Mouse (Mus musculus): ENCODE measurements around the gene Rplp0. TPM values are rescaled to one million over a fixed set of nuclear protein-coding genes. Genes with fewer than 3 reads are reported as not detected.
"Not testable (repeated sequence)": the region's sequence is repeated elsewhere in the genome, so short reads cannot be mapped to it uniquely, and the experiment has no call there.

The Rplp0 gene
- total RNA-seq, 2 experiments from 2014 or later: 347 to 378 TPM

- DNase-seq (ENCODE audit: low spot score in 2 of 2): no peak
These were observed 8.7 kb upstream of the Rplp0 start for GRCm38 (mm10) chr5:115550482-115551005.

- no peak for DNase-seq (ENCODE audit: low spot score in 2 of 2)
These were observed 7.9 kb upstream of the Rplp0 start for GRCm38 (mm10) chr5:115551386-115551785.

- DNase-seq (ENCODE audit: low spot score in 2 of 2): no peak
These were observed 7.5 kb upstream of the Rplp0 start for GRCm38 (mm10) chr5:115551799-115552198.

- DNase-seq (ENCODE audit: low spot score in 2 of 2): no peak
These were observed 5.4 kb upstream of the Rplp0 start for GRCm38 (mm10) chr5:115553801-115554420.

- DNase-seq (ENCODE audit: low spot score in 2 of 2): no peak
These were observed 4.6 kb upstream of the Rplp0 start for GRCm38 (mm10) chr5:115554536-115555291.

GRCm38 (mm10) chr5:115556217-115556616 lies 3.0 kb upstream of the Rplp0 start:
- DNase-seq (ENCODE audit: low spot score in 2 of 2): peak; percentile 72 to 86

- no peak for DNase-seq (ENCODE audit: low spot score in 2 of 2)
These were observed 979 bp upstream of the Rplp0 start for GRCm38 (mm10) chr5:115558182-115558794.

GRCm38 (mm10) chr5:115560336-115560905 lies 1.2 kb downstream of the Rplp0 start:
- no peak for DNase-seq (ENCODE audit: low spot score in 2 of 2)

GRCm38 (mm10) chr5:115563771-115564585 lies 4.7 kb downstream of the Rplp0 start:
- no peak for DNase-seq (ENCODE audit: low spot score in 2 of 2)

- peak; percentile 75 to 77 for DNase-seq (ENCODE audit: low spot score in 2 of 2)
These were observed 5.6 kb downstream of the Rplp0 start, which contains the start of gene Gcn1l1 for GRCm38 (mm10) chr5:115564737-115565393. Gene Gcn1l1, plus strand, starts transcription at chr5:115565254.

- no peak for DNase-seq (ENCODE audit: low spot score in 2 of 2)
These were observed 6.1 kb downstream of the Rplp0 start for GRCm38 (mm10) chr5:115565403-115565802.

GRCm38 (mm10) chr5:115568681-115569080 lies 9.4 kb downstream of the Rplp0 start:
- no peak for DNase-seq (ENCODE audit: low spot score in 2 of 2)

- no peak for DNase-seq (ENCODE audit: low spot score in 2 of 2)
These were observed 10.0 kb downstream of the Rplp0 start for GRCm38 (mm10) chr5:115569308-115569707.

GRCm38 (mm10) chr5:115569721-115570120 lies 10.5 kb downstream of the Rplp0 start:
- DNase-seq (ENCODE audit: low spot score in 2 of 2): no peak

- DNase-seq (ENCODE audit: low spot score in 2 of 2): peak; percentile 34 to 71
These were observed 11.8 kb downstream of the Rplp0 start for GRCm38 (mm10) chr5:115571086-115571485.

- peak in 1 of 2 experiments; percentile 38 for DNase-seq (ENCODE audit: low spot score in 2 of 2)
These were observed 13.6 kb downstream of the Rplp0 start for GRCm38 (mm10) chr5:115572679-115573535.

GRCm38 (mm10) chr5:115574992-115575391 lies 15.7 kb downstream of the Rplp0 start:
- DNase-seq (ENCODE audit: low spot score in 2 of 2): peak in 1 of 2 experiments; percentile 40

- not testable (repeated sequence) for DNase-seq (ENCODE audit: low spot score in 2 of 2)
These were observed 18.4 kb downstream of the Rplp0 start for GRCm38 (mm10) chr5:115577686-115578085.

GRCm38 (mm10) chr5:115578922-115579321 lies 19.7 kb downstream of the Rplp0 start:
- no peak for DNase-seq (ENCODE audit: low spot score in 2 of 2)
